Mouse (Mus musculus) MEL (cell line): ENCODE data around the gene Dnah6. TPM values are rescaled to one million over a fixed set of nuclear protein-coding genes. Genes with fewer than 3 reads are reported as not detected.

Experiments
- DNase-seq: peaks from one replicate; pipeline ENCODE4 v3.0.0; 2011; ENCODE audit warnings: low read depth, low spot score
- H3K27ac ChIP-seq: 2 replicates; pipeline ENCODE4 v1.5.1; 2012; ENCODE audit warnings: low read depth, mild to moderate bottlenecking, control low read depth, low read length, moderate library complexity; ENCODE audit not compliant: control insufficient read depth
- H3K27me3 ChIP-seq, 2 experiments: fragments of 150-350 bp in 1 of 2; sonication (generic) in 1 of 2; 2 replicates each; pipeline ENCODE4 v1.6.1; 2012; ENCODE audit warnings: low read length in 2 of 2, mild to moderate bottlenecking in 2 of 2, improper control_type of control experiment in 1 of 2, moderate library complexity in 1 of 2; ENCODE audit not compliant: insufficient read depth in 2 of 2, control insufficient read depth in 1 of 2
- H3K36me3 ChIP-seq, 2 experiments: 2 replicates each; pipeline ENCODE4 v1.6.1; 2012 to 2014; ENCODE audit warnings: low read length in 2 of 2, improper control_type of control experiment in 1 of 2, inconsistent platforms in 1 of 2, mild to moderate bottlenecking in 1 of 2; ENCODE audit not compliant: insufficient read depth in 2 of 2, control insufficient read depth in 1 of 2
- H3K4me1 ChIP-seq, 2 experiments: fragments of 150-350 bp in 1 of 2; sonication (generic) in 1 of 2; 2 replicates each; pipeline ENCODE4 v1.6.1; 2012; ENCODE audit warnings: low read length in 2 of 2, improper control_type of control experiment in 1 of 2, mild to moderate bottlenecking in 1 of 2; ENCODE audit not compliant: insufficient read depth in 2 of 2, control insufficient read depth in 1 of 2
- H3K4me3 ChIP-seq, 2 experiments: fragments of 150-350 bp in 1 of 2; sonication (generic) in 1 of 2; 2 replicates each; pipeline ENCODE4 v1.5.1; 2012; ENCODE audit warnings: low read depth in 2 of 2, low read length in 2 of 2, mild to moderate bottlenecking in 2 of 2, moderate library complexity in 2 of 2, control low read depth in 1 of 2, improper control_type of control experiment in 1 of 2; ENCODE audit not compliant: control insufficient read depth in 1 of 2, insufficient read depth in 1 of 2
- H3K79me2 ChIP-seq: 2 replicates; pipeline ENCODE4 v1.6.1; 2012; ENCODE audit warnings: mild to moderate bottlenecking, low read length, moderate library complexity; ENCODE audit not compliant: control insufficient read depth, poor library complexity, insufficient read depth
- H3K9ac ChIP-seq: 2 replicates; pipeline ENCODE4 v1.6.1; 2012; ENCODE audit warnings: low read depth, mild to moderate bottlenecking, control low read depth, low read length, moderate library complexity; ENCODE audit not compliant: control insufficient read depth, poor library complexity, severe bottlenecking
- H3K9me3 ChIP-seq: fragments of 150-350 bp; sonication (generic); replicated peaks from 2 replicates; pipeline ENCODE4 v1.6.1; 2012; ENCODE audit warnings: mild to moderate bottlenecking, low read length, improper control_type of control experiment, moderate library complexity; ENCODE audit not compliant: insufficient read depth
- CHD1 ChIP-seq: IDR thresholded peaks from 2 replicates; pipeline ENCODE4 v1.6.1; 2012; ENCODE audit warnings: low read depth, mild to moderate bottlenecking, inconsistent platforms, low read length, improper control_type of control experiment
- CTCF ChIP-seq, 3 experiments: IDR thresholded peaks in 2 of 3; conservative IDR thresholded peaks in 1 of 3; 2 replicates each; pipeline ENCODE4 v1.5.1; 2011 to 2012; ENCODE audit warnings: low read length in 3 of 3, low read depth in 2 of 3, mild to moderate bottlenecking in 2 of 3, improper control_type of control experiment in 1 of 3, inconsistent platforms in 1 of 3, mixed read lengths in 1 of 3, moderate library complexity in 1 of 3; ENCODE audit not compliant: control insufficient read depth in 1 of 3, insufficient read depth in 1 of 3, poor library complexity in 1 of 3, severe bottlenecking in 1 of 3
- ELF1 ChIP-seq: IDR thresholded peaks from 2 replicates; pipeline ENCODE4 v1.6.1; 2014; ENCODE audit warnings: low read depth, mild to moderate bottlenecking, inconsistent platforms, low read length, improper control_type of control experiment, moderate library complexity
- EP300 ChIP-seq, 2 experiments: IDR thresholded peaks; 2 replicates each; pipeline ENCODE4 v1.6.1; 2011; ENCODE audit warnings: improper control_type of control experiment in 2 of 2, low read length in 2 of 2, low read depth in 1 of 2, mild to moderate bottlenecking in 1 of 2
- ETS1 ChIP-seq: IDR thresholded peaks from 2 replicates; pipeline ENCODE4 v1.6.1; 2012; ENCODE audit warnings: low read depth, mild to moderate bottlenecking, inconsistent platforms, low read length, improper control_type of control experiment, moderate library complexity
- GABPA ChIP-seq: IDR thresholded peaks from 2 replicates; pipeline ENCODE4 v1.6.1; 2012; ENCODE audit warnings: low read depth, mild to moderate bottlenecking, inconsistent platforms, low read length, improper control_type of control experiment, moderate library complexity
- GATA1 ChIP-seq: IDR thresholded peaks from 2 replicates; pipeline ENCODE4 v1.6.1; 2011; ENCODE audit warnings: low read depth, low read length, improper control_type of control experiment
- MAFK ChIP-seq: IDR thresholded peaks from 2 replicates; pipeline ENCODE4 v1.6.1; 2011; ENCODE audit warnings: low read depth, mild to moderate bottlenecking, low read length, improper control_type of control experiment, borderline replicate concordance
- MAX ChIP-seq: IDR thresholded peaks from 2 replicates; pipeline ENCODE4 v1.6.1; 2011; ENCODE audit warnings: low read length, improper control_type of control experiment
- MAZ ChIP-seq: IDR thresholded peaks from 2 replicates; pipeline ENCODE4 v1.6.1; 2012; ENCODE audit warnings: low read depth, mild to moderate bottlenecking, inconsistent platforms, low read length, improper control_type of control experiment
- MYB ChIP-seq: IDR thresholded peaks from 2 replicates; pipeline ENCODE4 v1.6.1; 2011; ENCODE audit warnings: mild to moderate bottlenecking, low read depth, low read length, improper control_type of control experiment
- NELFE ChIP-seq: IDR thresholded peaks from 2 replicates; pipeline ENCODE4 v1.6.1; 2011; ENCODE audit warnings: low read depth, low read length, improper control_type of control experiment
- POLR2AphosphoS2 ChIP-seq: IDR thresholded peaks from 2 replicates; pipeline ENCODE4 v1.6.1; 2011; ENCODE audit warnings: low read length, improper control_type of control experiment
- RAD21 ChIP-seq: IDR thresholded peaks from 2 replicates; pipeline ENCODE4 v1.6.1; 2011; ENCODE audit warnings: mild to moderate bottlenecking, low read depth, low read length, improper control_type of control experiment
- RCOR1 ChIP-seq: IDR thresholded peaks from 2 replicates; pipeline ENCODE4 v1.6.1; 2012; ENCODE audit warnings: low read depth, mild to moderate bottlenecking, inconsistent platforms, low read length, improper control_type of control experiment
- SIN3A ChIP-seq: IDR thresholded peaks from 2 replicates; pipeline ENCODE4 v1.6.1; 2012; ENCODE audit warnings: low read length, improper control_type of control experiment, inconsistent platforms
- TAL1 ChIP-seq: IDR thresholded peaks from 2 replicates; pipeline ENCODE4 v1.6.1; 2012; ENCODE audit warnings: mild to moderate bottlenecking, inconsistent platforms, low read length, moderate library complexity, mixed read lengths
- TCF12 ChIP-seq: IDR thresholded peaks from 2 replicates; pipeline ENCODE4 v1.6.1; 2014; ENCODE audit warnings: low read depth, mild to moderate bottlenecking, inconsistent platforms, low read length, improper control_type of control experiment, moderate library complexity
- ZMIZ1 ChIP-seq: IDR thresholded peaks from 2 replicates; pipeline ENCODE4 v1.6.1; 2012; ENCODE audit warnings: low read depth, mild to moderate bottlenecking, inconsistent platforms, low read length, improper control_type of control experiment, moderate library complexity
- polyA plus RNA-seq, 2 experiments: library from polyadenylated mRNA; stranded (reverse) in 1 of 2; unstranded in 1 of 2; fragments of >175 nt in 1 of 2; fragments of >200 nt in 1 of 2; gene quantifications; 2 replicates each; pipeline versions ENCODE4 v1.2.1 to v1.2.4; 2012; ENCODE audit warnings: low replicate concordance in 2 of 2, low read depth in 1 of 2; ENCODE audit not compliant: insufficient read length in 2 of 2, insufficient read depth in 1 of 2, missing spikeins in 1 of 2
- total RNA-seq: library from RNA; depleted of rRNA; stranded (reverse); fragments of 300-350 nt; gene quantifications from 2 replicates; pipeline ENCODE4 v1.2.3, GENCODE M21; 2012

Gene Dnah6
- total and polyA plus RNA-seq, 3 experiments = not detected

- Histone ChIP-seq H3K4me1 (no peaks in the 10 kb centered on the region), H3K27me3 (no peaks in the 10 kb centered on the region), H3K79me2 (no peaks in the 10 kb centered on the region), H3K9me3 (no peaks in the 10 kb centered on the region), H3K4me3 (no peak overlapping the region), H3K9ac (no peak overlapping the region), H3K27ac (no peak overlapping the region), H3K36me3 (no peaks in the 10 kb centered on the region)
- TF ChIP-seq GABPA (no peak), CHD1 (no peak), MAX (no peak), SIN3A (no peak), EP300 (IDR thresholded peaks at IDR 0.05; ENCODE audit: low read depth in 1 of 2, low read length in 2 of 2) (no peak), GATA1 (no peak), TCF12 (no peak), ELF1 (no peak), MAFK (no peak), CTCF (IDR thresholded peaks at IDR 0.05 in 2 of 3, conservative IDR thresholded peaks at IDR 0.05 in 1 of 3; ENCODE audit: control insufficient read depth in 1 of 3, insufficient read depth in 1 of 3, low read depth in 2 of 3, low read length in 3 of 3, poor library complexity in 1 of 3, severe bottlenecking in 1 of 3) (no peak)
- no peak for DNase-seq
Measured at GRCm38 (mm10) chr6:73222841-73223526, 1.5 kb upstream of the Dnah6 start.

- no peaks in the 10 kb centered on the region for H3K9me3 ChIP-seq
- H3K9ac ChIP-seq = peak overlapping the region; percentile 17; the same call in 1 of the 2 replicates
- H3K36me3 ChIP-seq = no peaks in the 10 kb centered on the region
- DNase-seq = peak; percentile 56
- no peak for TF ChIP-seq POLR2AphosphoS2
- no peak for TF ChIP-seq ZMIZ1
- no peak for TF ChIP-seq NELFE
- TF ChIP-seq, all 39 proteins: peak for 0
- H3K4me1 ChIP-seq = no peaks in the 10 kb centered on the region
- H3K4me3 ChIP-seq = peak overlapping the region; percentile 47 to 62
- H3K79me2 ChIP-seq = no peaks in the 10 kb centered on the region
- no peak overlapping the region for H3K27ac ChIP-seq
- H3K27me3 ChIP-seq = no peaks in the 10 kb centered on the region
Measured at GRCm38 (mm10) chr6:73221958-73222735, 696 bp upstream of the Dnah6 start.

- DNase-seq = peak; percentile 65
- Histone ChIP-seq H3K79me2 (no peaks in the 10 kb centered on the region), H3K9ac (no peak overlapping the region), H3K9me3 (no peaks in the 10 kb centered on the region), H3K36me3 (peaks cover 0 to 7% of the 10 kb centered on the region in 2 experiments; a peak in 1 of 4 replicates)
- peak; percentile 26; the same call in 1 of the 2 replicates for TF ChIP-seq TAL1
- peak; percentile 38; the same call in 1 of the 2 replicates for TF ChIP-seq ETS1
- no peak for TF ChIP-seq MAZ
- TF ChIP-seq MAFK = peak; percentile 68; the same call in 1 of the 2 replicates
- 0 out of 2 replicates have a peak, but pooled peaks have one; percentile 21 for TF ChIP-seq RCOR1
- TF ChIP-seq POLR2AphosphoS2 = no peak
- TF ChIP-seq GATA1 = peak; percentile 64
- TF ChIP-seq MYB = no peak
- TF ChIP-seq EP300 (IDR thresholded peaks at IDR 0.05; ENCODE audit: low read depth in 1 of 2, low read length in 2 of 2) = peak; percentile 34 to 38; a peak in 2 of 4 replicates
- no peak for TF ChIP-seq RAD21
- TF ChIP-seq, all 39 proteins: peak for 6
- Histone ChIP-seq H3K27me3 (no peaks in the 10 kb centered on the region), H3K4me1 (peaks cover 3 to 11% of the 10 kb centered on the region in 2 experiments; a peak in 3 of 4 replicates), H3K4me3 (no peak overlapping the region), H3K27ac (no peak overlapping the region)
Measured at GRCm38 (mm10) chr6:73211602-73212001, 9.8 kb downstream of the Dnah6 start.
